Mouse (Mus musculus) hindbrain, embryonic 12.5 days (tissue): ENCODE results near the gene Cadps2. TPM values are rescaled to one million over a fixed set of nuclear protein-coding genes. Genes with fewer than 3 reads are reported as not detected.

Experiments
- ATAC-seq: fragments of 200-750 bp; cut with Nextera tagmentation; 2 replicates; pipeline ENCODE4 v1.8.0; 2017; ENCODE audit warnings: moderate TSS enrichment; ENCODE audit not compliant: low FRiP score
- H3K27ac ChIP-seq: fragments of 300-500 bp; sonication (generic); 2 replicates; pipeline ENCODE4 v1.5.1; 2016; ENCODE audit warnings: mild to moderate bottlenecking
- H3K27me3 ChIP-seq: fragments of 300-500 bp; sonication (generic); 2 replicates; pipeline ENCODE4 v1.6.1; 2016; ENCODE audit warnings: mild to moderate bottlenecking
- H3K36me3 ChIP-seq: fragments of 300-500 bp; sonication (generic); 2 replicates; pipeline ENCODE4 v1.6.1; 2016; ENCODE audit warnings: mild to moderate bottlenecking
- H3K4me1 ChIP-seq: fragments of 300-500 bp; sonication (generic); 2 replicates; pipeline ENCODE4 v1.6.1; 2016
- H3K4me2 ChIP-seq: fragments of 300-500 bp; sonication (generic); replicated peaks from 2 replicates; pipeline ENCODE4 v1.6.1; 2016; ENCODE audit warnings: mild to moderate bottlenecking
- H3K4me3 ChIP-seq: fragments of 300-500 bp; sonication (generic); 2 replicates; pipeline ENCODE4 v1.5.1; 2016; ENCODE audit warnings: mild to moderate bottlenecking
- H3K9ac ChIP-seq: fragments of 300-500 bp; sonication (generic); 2 replicates; pipeline ENCODE4 v1.6.1; 2016; ENCODE audit warnings: mild to moderate bottlenecking, moderate library complexity
- H3K9me3 ChIP-seq: fragments of 300-500 bp; sonication (generic); replicated peaks from 2 replicates; pipeline ENCODE4 v1.6.1; 2016; ENCODE audit warnings: mild to moderate bottlenecking
- WGBS: fragments of 180-500 bp; shearing (Covaris S2); methylation state at CpG from one replicate; pipeline ENCODE4 v1.1.7; 2016; 5-methylcytosine and 5-hydroxymethylcytosine counted together
- polyA plus RNA-seq: library from polyadenylated mRNA; unstranded; fragments of >200 nt; fragmentation: Nextera tagmentation; extraction: Ambion mirVana; gene quantifications from 2 replicates; pipeline ENCODE4 v1.2.1, GENCODE M21; 2016

Cadps2 gene
- polyA plus RNA-seq, 1 experiment from 2014 or later = 3.4 TPM

- Histone ChIP-seq H3K4me3 (no peak overlapping the region), H3K9ac (no peak overlapping the region), H3K4me2 (no peak overlapping the region), H3K36me3 (no peaks in the 10 kb centered on the region), H3K4me1 (no peaks in the 10 kb centered on the region), H3K27ac (no peak overlapping the region), H3K27me3 (no peaks in the 10 kb centered on the region), H3K9me3 (no peaks in the 10 kb centered on the region)
- no peak for ATAC-seq
- 83% methylated on average over 5 of the region's 5 CpGs for WGBS
These were observed 99.2 kb downstream of the Cadps2 start for GRCm38 (mm10) chr6:23740010-23740409.

- H3K36me3 ChIP-seq = no peaks in the 10 kb centered on the region
- no peak for ATAC-seq
- WGBS = 28% methylated on average over 3 of the region's 3 CpGs
These were observed 106.5 kb downstream of the Cadps2 start for GRCm38 (mm10) chr6:23732750-23733149.

DNA sequence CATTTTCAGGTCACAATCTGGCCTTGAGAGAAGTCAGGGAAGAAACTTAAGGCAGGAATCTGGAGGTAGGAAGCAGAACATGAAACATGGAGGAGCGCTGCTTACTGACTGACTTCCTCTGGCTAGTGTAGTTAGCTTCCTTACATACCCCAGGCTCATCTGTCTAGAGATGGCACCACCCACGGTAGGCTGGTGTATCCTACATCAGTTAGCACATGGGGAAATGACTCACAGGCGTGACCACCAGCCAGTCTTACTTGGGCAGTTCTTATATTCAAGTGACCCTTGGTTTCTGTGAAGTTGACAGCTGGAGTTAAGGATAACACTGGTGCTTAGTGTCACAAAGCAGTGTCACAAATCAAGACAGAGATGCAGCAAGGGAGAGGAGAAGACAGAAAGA lies 110.6 kb downstream of the Cadps2 start:
- Histone ChIP-seq H3K27ac (no peak overlapping the region), H3K9me3 (no peaks in the 10 kb centered on the region), H3K27me3 (no peaks in the 10 kb centered on the region), H3K4me2 (no peak overlapping the region), H3K36me3 (no peaks in the 10 kb centered on the region), H3K9ac (no peak overlapping the region), H3K4me1 (no peaks in the 10 kb centered on the region), H3K4me3 (no peak overlapping the region)
- ATAC-seq = no peak
- WGBS = 80% methylated on average over 3 of the region's 3 CpGs

More at GRCm38 (mm10) chr6:23732750-23733149, 106.5 kb downstream of the Cadps2 start:
- Histone ChIP-seq H3K4me3 (no peak overlapping the region), H3K4me2 (no peak overlapping the region), H3K9me3 (no peaks in the 10 kb centered on the region), H3K27me3 (no peaks in the 10 kb centered on the region), H3K27ac (no peak overlapping the region), H3K9ac (no peak overlapping the region), H3K4me1 (no peaks in the 10 kb centered on the region)

DNA sequence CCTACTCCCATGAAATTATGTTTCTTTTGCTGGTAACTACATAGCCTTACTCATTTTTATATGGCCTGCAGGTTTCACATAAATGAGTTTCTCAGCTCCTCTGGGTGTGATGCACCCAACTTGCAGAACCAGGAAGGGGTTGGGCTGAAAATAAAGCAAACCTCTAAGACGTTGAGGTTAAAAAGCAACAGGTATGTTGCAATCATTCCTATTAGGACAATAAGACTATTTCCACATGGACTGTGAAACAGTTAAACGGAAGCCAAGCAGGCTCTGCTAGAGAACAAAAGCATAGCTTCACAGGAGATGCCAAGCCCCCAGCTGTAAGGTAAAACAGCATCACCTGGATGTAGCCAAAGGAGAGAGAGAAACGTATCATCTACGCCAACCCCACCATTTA lies 115.5 kb downstream of the Cadps2 start:
- Histone ChIP-seq H3K4me2 (no peak overlapping the region), H3K27ac (no peak overlapping the region), H3K4me1 (no peaks in the 10 kb centered on the region), H3K9ac (no peak overlapping the region), H3K27me3 (no peaks in the 10 kb centered on the region), H3K4me3 (no peak overlapping the region), H3K36me3 (no peaks in the 10 kb centered on the region), H3K9me3 (peaks cover 3% of the 10 kb centered on the region; the same call in 1 of the 2 replicates)
- ATAC-seq = no peak
- 92% methylated on average over 4 of the region's 4 CpGs for WGBS

DNA sequence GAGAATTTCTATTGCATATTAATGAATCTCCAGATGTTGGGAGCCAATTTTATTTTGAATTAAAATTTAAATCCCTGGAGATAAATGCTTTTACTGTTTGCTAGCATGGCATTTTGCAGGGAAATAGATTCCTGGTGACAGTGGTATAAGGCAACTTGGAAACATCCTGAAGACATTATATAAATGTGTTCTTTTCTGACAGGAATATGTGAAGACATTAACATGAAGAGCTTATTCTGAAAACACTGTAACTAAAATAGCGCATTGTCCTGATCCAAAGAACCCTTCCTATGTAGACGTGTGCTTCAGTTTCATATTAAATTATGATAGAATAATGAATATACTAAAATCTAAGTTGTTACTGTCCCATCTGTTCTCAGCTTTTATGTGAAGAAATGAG lies 118.8 kb downstream of the Cadps2 start:
- no peak overlapping the region for H3K4me3 ChIP-seq
- H3K27ac ChIP-seq = no peak overlapping the region
- no peak for ATAC-seq
- H3K4me2 ChIP-seq = no peak overlapping the region
- no peak overlapping the region for H3K9ac ChIP-seq
- no peaks in the 10 kb centered on the region for H3K36me3 ChIP-seq
- 94% methylated on average over 2 of the region's 2 CpGs for WGBS
- H3K4me1 ChIP-seq = no peaks in the 10 kb centered on the region
- H3K9me3 ChIP-seq = peaks cover 3% of the 10 kb centered on the region; the same call in 1 of the 2 replicates
- H3K27me3 ChIP-seq = no peaks in the 10 kb centered on the region

GRCm38 (mm10) chr6:23707506-23707905 lies 131.7 kb downstream of the Cadps2 start:
- H3K27ac ChIP-seq = no peak overlapping the region
- H3K4me2 ChIP-seq = no peak overlapping the region
- no peaks in the 10 kb centered on the region for H3K27me3 ChIP-seq
- no peak overlapping the region for H3K4me3 ChIP-seq
- H3K9me3 ChIP-seq = no peaks in the 10 kb centered on the region
- 78% methylated on average over 3 of the region's 3 CpGs for WGBS
- H3K36me3 ChIP-seq = no peaks in the 10 kb centered on the region
- H3K9ac ChIP-seq = no peak overlapping the region
- no peak for ATAC-seq
- no peaks in the 10 kb centered on the region for H3K4me1 ChIP-seq

DNA sequence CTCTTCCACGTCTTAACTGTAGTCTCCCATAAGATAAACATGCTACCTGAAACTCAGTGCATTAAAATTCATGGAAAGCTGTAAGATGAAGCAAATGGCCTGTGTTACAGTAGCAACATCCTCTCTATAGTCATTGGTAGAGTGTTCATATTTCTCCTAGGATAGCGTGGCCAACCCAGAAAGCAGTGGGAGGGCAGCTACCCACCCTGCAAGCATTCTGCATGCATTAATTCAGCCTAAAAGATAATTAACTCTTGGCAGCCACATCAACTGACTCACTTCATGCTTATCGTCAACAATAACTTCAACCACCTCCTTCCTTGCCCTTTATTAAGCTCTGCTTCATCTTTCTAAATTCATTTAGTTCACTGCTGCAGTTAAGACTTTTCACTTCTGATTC lies 138.3 kb downstream of the Cadps2 start:
- Histone ChIP-seq H3K4me1 (no peaks in the 10 kb centered on the region), H3K4me2 (no peak overlapping the region), H3K27me3 (no peaks in the 10 kb centered on the region), H3K4me3 (no peak overlapping the region), H3K9me3 (no peaks in the 10 kb centered on the region), H3K9ac (no peak overlapping the region), H3K36me3 (no peaks in the 10 kb centered on the region), H3K27ac (no peak overlapping the region)
- no peak for ATAC-seq
- 69% methylated on average over 3 of the region's 3 CpGs for WGBS

DNA sequence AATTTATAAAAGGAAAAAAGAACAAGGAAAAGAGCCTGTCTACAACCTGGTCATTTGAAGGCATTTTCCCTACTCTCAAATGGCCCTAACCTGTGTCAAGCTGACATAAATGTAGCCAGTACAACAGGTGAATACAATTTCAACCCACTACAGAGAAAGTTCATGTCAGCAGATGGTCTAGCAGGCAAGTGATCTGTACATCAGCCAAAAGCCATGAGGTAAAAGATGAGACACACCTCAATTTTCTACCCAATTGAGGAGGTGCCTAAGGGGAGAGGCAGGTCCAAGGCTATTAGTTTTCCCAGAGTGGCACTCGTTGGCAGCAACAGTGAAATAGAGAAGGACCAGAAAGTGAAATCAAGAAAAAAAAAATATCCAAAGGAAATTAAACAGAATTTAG lies 161.0 kb downstream of the Cadps2 start:
- no peak overlapping the region for H3K4me2 ChIP-seq
- H3K4me3 ChIP-seq = no peak overlapping the region
- H3K9me3 ChIP-seq = no peaks in the 10 kb centered on the region
- no peaks in the 10 kb centered on the region for H3K36me3 ChIP-seq
- H3K27me3 ChIP-seq = no peaks in the 10 kb centered on the region
- no peaks in the 10 kb centered on the region for H3K4me1 ChIP-seq
- H3K9ac ChIP-seq = no peak overlapping the region
- WGBS = 46% methylated on average over 1 of the region's 1 CpGs
- ATAC-seq = no peak
- H3K27ac ChIP-seq = no peak overlapping the region

DNA sequence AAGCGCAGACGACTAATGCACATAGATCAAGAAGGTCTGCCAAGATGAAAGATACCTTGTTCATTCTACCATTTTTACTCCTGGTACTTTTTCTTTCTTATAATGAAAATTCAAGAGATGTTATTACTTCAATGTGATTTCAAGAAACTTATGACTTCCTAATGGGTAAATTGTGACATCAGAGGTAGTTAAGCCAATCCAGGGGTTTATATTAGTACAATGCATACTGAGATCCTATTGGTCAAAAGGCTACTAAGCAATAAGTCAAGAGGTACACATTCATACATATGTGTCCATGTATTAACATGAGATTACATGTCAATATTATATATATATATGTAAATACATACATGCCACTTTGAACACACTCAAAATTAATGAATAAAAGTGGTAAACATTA lies 184.2 kb downstream of the Cadps2 start, which contains the start of gene Rnf148:
TSS of gene Rnf148 (minus strand) at position 101 of the 400 bp plus-strand sequence.
- WGBS = 79% methylated on average over 2 of the region's 2 CpGs
- no peaks in the 10 kb centered on the region for H3K36me3 ChIP-seq
- ATAC-seq = no peak
- H3K4me3 ChIP-seq = no peak within 1 kb of the TSS
- no peaks in the 10 kb centered on the region for H3K27me3 ChIP-seq
- no peak within 1 kb of the TSS for H3K9ac ChIP-seq
- H3K27ac ChIP-seq = no peak within 1 kb of the TSS
- H3K9me3 ChIP-seq = no peaks in the 10 kb centered on the region
- no peak within 1 kb of the TSS for H3K4me2 ChIP-seq
- no peaks in the 10 kb centered on the region for H3K4me1 ChIP-seq

GRCm38 (mm10) chr6:23650205-23650604 lies 189.0 kb downstream of the Cadps2 start, which contains the start of gene Rnf133:
TSS of gene Rnf133 (minus strand) at chr6:23650305.
- H3K36me3 ChIP-seq = no peaks in the 10 kb centered on the region
- H3K9me3 ChIP-seq = no peaks in the 10 kb centered on the region
- no peak for ATAC-seq
- 96% methylated on average over 2 of the region's 2 CpGs for WGBS
- no peak within 1 kb of the TSS for H3K4me3 ChIP-seq
- H3K27ac ChIP-seq = no peak within 1 kb of the TSS
- no peak within 1 kb of the TSS for H3K9ac ChIP-seq
- H3K27me3 ChIP-seq = no peaks in the 10 kb centered on the region
- H3K4me1 ChIP-seq = no peaks in the 10 kb centered on the region
- H3K4me2 ChIP-seq = no peak within 1 kb of the TSS

- no peak for ATAC-seq
- H3K4me1 ChIP-seq = no peaks in the 10 kb centered on the region
- no peak overlapping the region for H3K4me2 ChIP-seq
- no peaks in the 10 kb centered on the region for H3K36me3 ChIP-seq
- WGBS = 89% methylated on average over 8 of the region's 8 CpGs
- H3K4me3 ChIP-seq = no peak overlapping the region
- no peak overlapping the region for H3K9ac ChIP-seq
- H3K27ac ChIP-seq = no peak overlapping the region
- no peaks in the 10 kb centered on the region for H3K9me3 ChIP-seq
- H3K27me3 ChIP-seq = no peaks in the 10 kb centered on the region
These were observed 190.5 kb downstream of the Cadps2 start for GRCm38 (mm10) chr6:23648732-23649131.

GRCm38 (mm10) chr6:23647627-23648247 lies 191.5 kb downstream of the Cadps2 start:
- Histone ChIP-seq H3K36me3 (no peaks in the 10 kb centered on the region), H3K27ac (no peak overlapping the region), H3K4me2 (no peak overlapping the region), H3K4me3 (no peak overlapping the region), H3K27me3 (no peaks in the 10 kb centered on the region), H3K9me3 (no peaks in the 10 kb centered on the region), H3K4me1 (no peaks in the 10 kb centered on the region), H3K9ac (no peak overlapping the region)
- no peak for ATAC-seq
- 84% methylated on average over 7 of the region's 7 CpGs for WGBS

- Histone ChIP-seq H3K9me3 (no peaks in the 10 kb centered on the region), H3K27me3 (no peaks in the 10 kb centered on the region), H3K4me2 (no peak overlapping the region), H3K4me1 (no peaks in the 10 kb centered on the region), H3K36me3 (no peaks in the 10 kb centered on the region), H3K4me3 (no peak overlapping the region), H3K27ac (no peak overlapping the region), H3K9ac (no peak overlapping the region)
- 78% methylated on average over 3 of the region's 3 CpGs for WGBS
- no peak for ATAC-seq
These were observed 202.1 kb downstream of the Cadps2 start for GRCm38 (mm10) chr6:23637081-23637480.
